Mouse (Mus musculus) urinary bladder, postnatal 25 days (tissue): ENCODE measurements around the gene Rrp15.

ENCODE experiments used
- DNase-seq: peaks from one replicate; pipeline ENCODE4 v3.0.0; 2022; ENCODE audit warnings: low spot score

Gene Rrp15

DNA sequence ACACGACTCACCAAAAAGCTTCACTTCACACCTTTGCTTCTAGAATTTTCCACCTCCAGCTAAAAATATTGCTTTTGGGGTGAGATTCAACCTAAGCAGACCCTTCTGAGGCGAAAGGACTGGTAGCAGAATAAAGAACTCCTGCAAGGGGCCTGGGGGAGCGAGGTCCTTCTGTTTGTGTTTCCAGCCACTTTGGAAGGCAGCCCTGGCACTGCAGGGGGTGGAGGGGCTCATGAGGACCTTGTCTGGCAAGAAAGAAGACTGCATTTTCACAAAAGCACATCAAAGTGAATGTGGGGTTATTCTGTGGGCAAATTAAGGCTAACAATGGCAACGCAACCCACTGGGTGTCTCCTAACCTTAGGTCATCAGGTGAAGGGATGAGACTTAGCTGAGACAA is 76.0 kb downstream of the Rrp15 start:
- DNase-seq, result no peak
